Mouse (Mus musculus) kidney, postnatal 25 days (tissue): Measurements from ENCODE around the gene Mrpl2.
A peak's percentile ranks its signal among the peaks of the same experiment; 100 is the strongest.

Experiments used
- DNase-seq, 2 experiments: peaks; one replicate each; pipeline ENCODE4 v3.0.0; 2021; ENCODE audit warnings: mixed read lengths in 2 of 2

The Mrpl2 gene

DNA sequence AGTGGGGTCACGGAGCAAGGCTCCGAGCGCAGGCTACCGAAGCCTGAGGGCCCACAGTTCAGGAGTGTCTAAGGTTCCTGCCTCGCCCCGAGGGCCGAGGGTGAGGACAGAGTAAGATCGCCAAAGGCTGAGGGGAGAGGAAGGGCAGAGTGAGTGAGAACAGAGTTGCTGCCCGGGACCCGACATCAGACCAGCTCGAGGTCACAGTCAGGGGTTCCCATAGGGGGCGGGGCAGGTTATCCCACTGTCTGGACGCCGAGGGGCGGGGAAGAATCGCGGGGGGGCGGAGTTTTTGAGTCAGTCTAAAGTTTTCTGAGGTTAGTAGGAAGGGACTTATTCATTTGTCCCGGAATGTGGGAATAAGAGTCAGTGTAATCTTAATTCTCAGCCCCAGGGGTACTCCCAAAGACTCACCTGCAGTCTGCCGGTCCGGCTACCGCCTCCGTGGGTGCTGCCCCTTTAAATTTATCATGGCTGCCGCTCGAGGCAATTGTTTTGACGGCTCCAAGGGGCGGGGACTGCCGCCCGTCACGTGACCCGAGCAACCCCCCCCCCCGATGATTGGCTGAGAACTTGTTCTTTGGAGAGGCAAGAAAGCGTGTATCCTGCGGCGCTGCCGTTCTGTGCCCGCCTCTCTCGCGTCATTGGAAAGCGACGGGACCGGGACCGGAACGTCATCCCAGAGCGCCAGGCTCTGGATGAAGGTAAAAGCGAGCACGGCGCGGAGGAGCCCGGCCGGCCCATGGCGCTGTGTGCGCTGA, at the start of gene Mrpl2, which contains the start of gene Klc4:
Mrpl2 (plus strand) TSS at position 669 of the 761 bp plus-strand sequence.
Klc4 (minus strand) TSS at position 462 of the 761 bp plus-strand sequence.
- peak; percentile 99 for DNase-seq

GRCm38 (mm10) chr17:46597956-46598355, 48.1 kb upstream of the Mrpl2 start:
- no peak for DNase-seq

DNA sequence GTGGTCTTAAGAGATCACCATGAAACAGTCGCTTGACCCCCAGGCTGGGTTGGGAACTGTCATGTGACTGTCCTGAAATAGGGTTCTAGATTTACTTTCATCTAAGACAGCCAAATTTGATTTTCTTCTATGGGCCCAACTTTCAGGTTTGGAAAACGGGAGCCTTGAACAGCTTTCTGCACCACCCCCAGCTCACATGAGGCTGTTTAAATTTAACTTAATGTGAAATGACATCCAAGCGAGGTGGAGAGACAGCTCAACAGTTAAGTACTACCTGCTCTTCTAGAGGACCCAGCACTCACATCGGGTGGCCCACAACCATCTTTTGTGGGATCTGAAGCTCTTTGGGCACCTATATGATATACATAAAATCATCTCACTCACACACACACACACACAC, 47.1 kb upstream of the Mrpl2 start:
- no peak for DNase-seq

GRCm38 (mm10) chr17:46600569-46600968, 45.5 kb upstream of the Mrpl2 start:
- no peak for DNase-seq

DNA sequence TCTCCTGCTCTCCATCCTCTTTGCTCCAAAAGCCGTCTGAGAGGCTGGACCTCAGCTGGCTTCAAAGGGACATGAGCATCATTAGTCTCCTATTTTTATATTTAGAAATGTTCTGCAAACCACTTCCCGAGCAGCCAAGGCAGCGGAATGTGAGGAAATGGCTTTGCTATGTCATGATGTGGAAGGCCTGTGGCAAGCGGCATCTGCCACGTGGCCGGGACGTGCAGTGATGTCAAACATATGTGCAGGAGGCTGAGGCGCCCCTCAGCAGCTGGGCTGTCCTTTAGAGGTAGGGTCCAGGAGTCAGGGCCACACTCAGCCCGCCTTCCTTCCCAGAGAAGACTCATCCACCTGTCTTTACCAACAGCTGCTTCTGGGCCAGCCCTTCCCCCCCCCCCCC, 43.8 kb upstream of the Mrpl2 start:
- DNase-seq: peak; percentile 23 to 57

DNA sequence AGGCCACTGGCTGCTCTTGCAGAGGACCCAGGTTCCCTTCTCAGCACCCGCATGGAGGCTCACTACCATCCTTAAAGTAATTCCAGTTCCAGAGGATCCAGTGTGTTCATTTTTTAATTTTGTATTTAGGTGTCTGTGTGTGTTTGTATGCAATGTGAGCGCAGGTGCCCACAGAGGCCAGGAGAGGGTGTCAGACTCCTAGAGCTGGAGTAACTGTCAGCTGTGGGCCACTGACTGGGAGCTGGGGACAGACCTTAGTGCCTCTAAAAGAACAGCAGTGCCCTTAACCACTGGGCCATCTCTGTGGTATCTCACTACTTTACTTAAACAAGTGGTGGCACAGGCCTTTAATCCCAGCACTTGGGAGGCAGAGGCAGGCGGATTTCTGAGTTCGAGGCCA, 42.8 kb upstream of the Mrpl2 start:
- no peak for DNase-seq

DNA sequence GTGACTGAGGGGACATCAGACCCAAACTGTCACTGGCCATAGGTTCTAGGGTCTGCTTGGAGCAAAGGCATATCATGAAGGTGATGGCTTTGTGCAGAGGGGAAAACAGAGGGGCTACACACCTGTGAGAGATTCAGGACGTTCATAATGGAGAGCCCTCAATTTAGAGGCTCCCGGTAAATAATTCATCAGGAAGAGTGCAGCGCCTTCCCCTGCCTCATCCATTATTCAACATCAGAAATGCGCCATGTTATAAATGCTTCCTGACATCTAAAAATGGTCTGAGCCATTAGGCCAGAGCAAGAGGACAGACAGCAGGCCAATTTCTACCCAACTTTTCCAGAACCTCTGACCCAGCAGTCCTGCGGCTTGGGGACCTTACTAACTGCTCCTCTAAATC, 40.9 kb upstream of the Mrpl2 start:
- no peak for DNase-seq

GRCm38 (mm10) chr17:46605987-46606386, 40.0 kb upstream of the Mrpl2 start:
- DNase-seq: peak in 1 of 2 experiments; percentile 7

- peak; percentile 63 to 80 for DNase-seq
Measured at GRCm38 (mm10) chr17:46609721-46610514, 36.1 kb upstream of the Mrpl2 start.

DNA sequence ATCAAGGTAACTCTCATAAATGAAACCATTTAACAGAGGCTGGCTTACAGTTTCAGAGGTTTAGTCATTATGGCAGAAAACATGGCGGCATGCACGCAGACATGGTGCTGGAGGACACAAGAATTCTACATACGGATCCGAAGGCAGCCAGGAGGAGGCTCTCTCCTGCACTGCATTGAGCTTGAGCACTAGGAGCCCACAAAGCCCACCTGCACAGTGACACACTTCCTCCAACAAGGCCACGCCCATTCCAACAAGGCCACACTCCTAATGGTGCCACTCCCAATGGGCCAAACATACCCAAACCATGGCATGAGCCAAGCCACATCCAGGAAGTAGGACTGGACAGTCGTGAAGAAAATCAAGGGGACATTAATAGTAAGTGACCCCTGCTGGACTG, 34.7 kb upstream of the Mrpl2 start:
- DNase-seq: peak in 1 of 2 experiments; percentile 32

DNA sequence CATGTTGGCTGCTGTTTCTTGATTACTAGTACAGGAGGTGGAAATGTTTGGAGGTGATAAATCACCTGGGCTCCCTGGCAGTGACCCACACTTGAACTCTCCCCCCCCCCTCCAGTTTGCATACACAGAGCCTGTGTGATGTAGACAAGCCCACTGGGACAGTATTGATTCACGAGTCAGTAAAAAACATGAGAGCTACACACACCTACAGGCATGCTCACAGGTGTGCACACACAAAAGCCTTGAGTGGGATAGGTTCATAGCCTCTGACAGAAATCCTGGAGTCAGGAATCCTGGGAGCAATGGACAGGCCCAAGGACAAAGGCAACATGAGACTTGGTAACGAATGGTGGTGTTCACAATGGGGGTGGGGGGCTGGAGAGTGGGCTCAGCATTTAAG, 33.8 kb upstream of the Mrpl2 start:
- DNase-seq: peak in 1 of 2 experiments; percentile 21

DNA sequence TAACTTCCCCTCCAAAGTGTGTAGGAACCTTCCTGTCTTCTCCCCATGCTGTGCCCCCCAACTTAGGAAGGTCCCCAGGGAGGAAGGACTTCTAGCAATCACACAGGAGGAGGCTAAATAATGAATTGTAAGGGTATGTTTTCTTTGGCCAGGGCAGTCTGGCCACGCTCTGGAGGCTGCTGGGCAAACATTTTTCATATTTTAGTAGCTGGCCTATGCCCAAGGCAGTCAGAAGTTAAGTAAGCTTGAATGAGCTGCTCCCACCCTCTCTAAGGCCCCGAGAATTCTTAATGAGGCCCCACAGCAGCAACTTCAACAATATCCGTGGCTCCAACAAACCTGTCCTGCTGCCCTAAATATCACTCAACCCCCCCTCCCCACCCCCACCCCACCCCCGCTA, 33.2 kb upstream of the Mrpl2 start:
- peak; percentile 48 to 53 for DNase-seq

DNA sequence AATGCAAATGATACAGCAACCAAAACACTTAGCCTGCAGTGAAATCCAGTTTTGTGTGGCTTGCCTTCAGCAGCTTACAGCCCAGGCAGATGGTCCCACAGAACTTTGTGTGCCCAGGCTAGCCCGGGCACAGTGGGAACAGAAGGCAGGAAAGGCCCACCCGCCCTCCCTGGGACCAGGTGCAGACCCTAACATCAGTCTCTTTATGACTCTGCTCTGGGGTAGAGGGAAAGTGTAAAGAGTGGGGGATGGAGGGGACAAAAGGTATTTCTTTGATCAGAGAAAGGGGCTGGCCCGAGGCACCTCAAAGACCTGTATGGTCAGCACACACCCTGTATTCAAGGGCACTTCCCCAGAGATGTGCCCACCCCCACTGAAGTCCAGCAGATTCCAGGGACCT, 32.8 kb upstream of the Mrpl2 start:
- peak in 1 of 2 experiments; percentile 26 for DNase-seq

- DNase-seq: no peak
Measured at GRCm38 (mm10) chr17:46617799-46618198, 28.2 kb upstream of the Mrpl2 start.

DNA sequence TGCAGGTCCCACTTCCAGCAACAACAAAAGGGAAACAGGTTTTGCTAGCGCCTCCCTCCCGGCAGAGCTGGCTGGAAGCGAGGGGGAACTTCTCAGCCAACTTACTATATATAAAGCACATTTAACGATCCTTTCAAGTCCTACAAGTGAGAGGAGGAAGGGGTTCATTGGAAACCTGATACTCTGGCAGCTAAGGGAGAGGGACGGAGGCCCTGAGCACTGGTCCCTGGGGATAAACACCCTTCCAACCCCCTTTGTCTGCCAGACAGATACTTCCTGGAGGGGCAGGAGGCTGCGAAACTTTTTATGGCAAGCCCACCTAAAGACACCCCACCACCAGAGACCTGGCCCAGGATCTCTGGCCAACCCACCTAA, 27.6 kb upstream of the Mrpl2 start:
- no peak for DNase-seq

- DNase-seq: no peak
Measured at GRCm38 (mm10) chr17:46618769-46619682, 27.0 kb upstream of the Mrpl2 start.

DNA sequence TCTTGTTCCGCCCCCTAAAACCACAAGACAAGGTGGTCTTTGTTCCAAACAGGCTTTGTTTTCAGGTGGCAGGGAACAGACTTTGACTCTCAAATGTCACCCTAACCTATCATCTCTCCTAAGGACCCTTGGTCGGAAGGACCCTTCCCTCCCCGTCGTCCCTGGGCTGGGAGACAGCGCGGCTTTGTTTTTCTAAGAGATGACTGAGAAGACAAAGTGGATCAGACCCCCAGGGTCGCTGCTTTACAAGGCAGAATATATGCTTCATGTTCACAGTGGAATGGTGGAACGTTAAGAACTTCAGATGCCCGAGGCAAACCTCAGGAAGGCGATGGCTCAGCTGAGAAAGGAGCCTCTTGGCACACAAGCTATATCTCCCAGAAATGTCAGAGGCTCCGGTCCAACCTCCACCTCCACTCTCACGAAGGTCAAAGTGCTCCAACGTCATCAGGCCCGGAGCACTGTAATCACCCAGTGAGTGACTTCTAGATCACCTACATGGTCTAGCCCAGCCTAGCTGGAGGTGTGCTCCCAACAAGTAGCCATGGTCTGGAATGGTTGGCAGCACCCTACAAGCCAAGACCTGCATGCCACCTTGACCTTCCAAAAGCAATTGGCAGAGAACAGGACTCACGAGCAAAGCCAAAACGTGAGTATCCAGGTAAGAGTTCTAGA, 26.2 kb upstream of the Mrpl2 start:
- DNase-seq: no peak

GRCm38 (mm10) chr17:46621324-46621723, 24.7 kb upstream of the Mrpl2 start:
- DNase-seq: peak; percentile 67 to 71

- no peak for DNase-seq
Measured at GRCm38 (mm10) chr17:46622269-46622668, 23.8 kb upstream of the Mrpl2 start.

- no peak for DNase-seq
Measured at GRCm38 (mm10) chr17:46623819-46624557, 22.0 kb upstream of the Mrpl2 start.

- DNase-seq: peak in 1 of 2 experiments; percentile 24
Measured at GRCm38 (mm10) chr17:46624598-46624997, 21.4 kb upstream of the Mrpl2 start.

DNA sequence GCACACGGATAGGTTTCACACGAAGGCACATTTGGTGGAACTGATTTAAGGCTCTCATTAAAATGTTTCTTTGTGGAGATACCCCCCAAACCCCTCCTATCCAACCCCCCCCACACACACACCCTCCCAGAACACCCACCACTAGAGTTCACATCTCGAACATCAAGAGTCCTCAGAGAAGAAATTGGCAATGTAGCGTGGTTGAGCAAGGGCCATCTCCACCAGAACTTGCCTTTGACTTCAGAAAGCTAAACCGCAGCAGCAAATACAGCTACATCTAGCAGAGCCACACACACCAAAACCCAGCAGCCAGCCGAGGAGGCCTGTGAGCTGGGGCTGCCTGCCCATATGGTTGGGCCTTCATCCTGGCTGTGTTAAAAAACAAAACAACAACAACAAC, 18.6 kb upstream of the Mrpl2 start:
- DNase-seq: no peak
